Mouse (Mus musculus): ENCODE data around the gene Gm11096. TPM values are rescaled to one million over a fixed set of nuclear protein-coding genes. Genes with fewer than 3 reads are reported as not detected.
A peak's percentile ranks its signal among the peaks of the same experiment; 100 is the strongest.

The Gm11096 gene
- polyA plus RNA-seq (2015; fragmentation: Nextera tagmentation; extraction: Ambion mirVana): not detected in 2 replicates

DNA sequence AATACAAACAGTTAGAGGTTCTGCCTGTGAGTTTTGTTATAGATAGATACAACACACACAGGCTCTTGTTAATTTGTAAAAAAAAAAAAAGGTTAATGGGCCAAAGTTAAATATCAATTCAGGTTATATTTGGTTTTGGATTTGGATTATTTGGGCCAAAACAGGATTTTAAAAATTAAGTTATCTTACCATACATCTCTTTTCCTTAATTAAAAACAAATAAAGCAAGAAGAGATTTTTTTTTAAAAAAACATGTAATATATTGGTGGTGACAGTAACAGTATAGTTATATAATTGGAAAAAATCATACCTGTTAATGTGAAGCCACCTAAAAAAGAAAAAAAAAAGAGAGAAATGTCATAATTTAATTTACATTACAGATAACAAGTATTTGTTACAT is at the start of gene Gm11096:
Gene Gm11096, plus strand, starts transcription at position 301 of the 400 bp plus-strand sequence.
- TF ChIP-seq CTCF (IDR thresholded peaks at IDR 0.05; ENCODE audit: low read depth) (no peak), EP300 (optimal IDR thresholded peaks at IDR 0.05) (no peak)
- DNase-seq (ENCODE audit: low spot score) (no peak), ATAC-seq (ENCODE audit: low FRiP score, low TSS enrichment) (no peak)
- Histone ChIP-seq H3K9ac (ENCODE audit: low read length) (no peak within 1 kb of the TSS), H3K9me3 (ENCODE audit: control insufficient read depth, low read length) (no peaks in the 10 kb centered on the region), H3K4me2 (replicated peaks; ENCODE audit: low read depth) (no peak within 1 kb of the TSS), H3K4me1 (replicated peaks; ENCODE audit: control insufficient read depth, insufficient read depth) (no peaks in the 10 kb centered on the region), H3K27ac (replicated peaks) (no peak within 1 kb of the TSS), H3K27me3 (ENCODE audit: control insufficient read depth, insufficient read depth, low read length) (no peaks in the 10 kb centered on the region), H3K4me3 (ENCODE audit: low read depth, low read length) (no peak within 1 kb of the TSS), H3K36me3 (ENCODE audit: control insufficient read depth, insufficient read depth, low read length) (no peaks in the 10 kb centered on the region)

DNA sequence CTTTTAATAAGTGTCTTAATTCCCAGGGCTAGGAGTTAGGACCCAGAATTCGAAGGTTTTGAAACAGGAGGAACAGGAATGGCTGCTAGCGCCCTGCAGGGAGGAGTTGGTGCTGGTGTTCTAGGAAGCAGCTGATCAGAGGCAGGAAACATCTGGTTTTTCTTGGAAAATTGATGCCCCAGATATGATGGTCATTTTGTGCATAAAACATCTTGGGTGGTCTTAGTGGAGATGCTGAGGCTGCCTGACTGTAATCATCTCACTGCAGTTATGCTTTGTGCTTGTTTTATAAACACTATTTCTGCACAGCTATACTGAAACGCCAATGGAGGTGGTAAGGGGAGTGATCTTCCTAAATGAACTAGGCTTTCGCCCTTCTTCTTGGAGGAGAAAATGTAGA is 48.5 kb upstream of the Gm11096 start:
- H3K36me3 ChIP-seq (ENCODE audit: control insufficient read depth, insufficient read depth, low read length): no peaks in the 10 kb centered on the region
- H3K27me3 ChIP-seq (ENCODE audit: control insufficient read depth, insufficient read depth, low read length): no peaks in the 10 kb centered on the region
- no peak overlapping the region for H3K9ac ChIP-seq (ENCODE audit: low read length)
- no peaks in the 10 kb centered on the region; the same call in 1 of the 2 replicates for H3K4me1 ChIP-seq (replicated peaks; ENCODE audit: control insufficient read depth, insufficient read depth)
- no peaks in the 10 kb centered on the region for H3K9me3 ChIP-seq (ENCODE audit: control insufficient read depth, low read length)
- TF ChIP-seq EP300 (optimal IDR thresholded peaks at IDR 0.05) (no peak), CTCF (IDR thresholded peaks at IDR 0.05; ENCODE audit: low read depth) (no peak)
- H3K4me3 ChIP-seq (ENCODE audit: low read depth, low read length): no peak overlapping the region
- DNase-seq (ENCODE audit: low spot score): no peak
- no peak for ATAC-seq (ENCODE audit: low FRiP score, low TSS enrichment)
- WGBS: 49% methylated on average over 4 of the region's 4 CpGs
- no peak overlapping the region for H3K4me2 ChIP-seq (replicated peaks; ENCODE audit: low read depth)
- H3K27ac ChIP-seq (replicated peaks): no peak overlapping the region

DNA sequence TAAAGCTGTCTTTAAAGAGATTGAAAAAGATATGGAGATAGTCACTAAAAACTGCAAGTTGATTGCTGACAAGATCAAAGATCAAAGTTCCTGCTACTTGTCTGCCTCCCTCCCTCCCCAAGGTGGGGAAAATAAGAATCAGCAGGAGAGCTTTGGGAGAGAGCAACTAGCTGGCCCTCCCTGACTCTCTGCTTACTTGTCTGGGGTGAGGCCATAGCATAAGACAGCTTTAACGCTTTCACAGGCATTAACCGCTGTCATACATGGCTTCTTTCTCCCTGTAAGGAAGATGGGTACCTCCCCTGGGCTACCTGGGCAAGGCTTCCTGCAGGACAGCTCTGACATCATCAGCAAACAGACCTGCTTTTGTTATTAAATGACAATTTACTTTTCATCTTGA is 47.4 kb upstream of the Gm11096 start:
- no peaks in the 10 kb centered on the region for H3K36me3 ChIP-seq (ENCODE audit: control insufficient read depth, insufficient read depth, low read length)
- ATAC-seq (ENCODE audit: low FRiP score, low TSS enrichment): no peak
- H3K9me3 ChIP-seq (ENCODE audit: control insufficient read depth, low read length): no peaks in the 10 kb centered on the region
- no peaks in the 10 kb centered on the region for H3K27me3 ChIP-seq (ENCODE audit: control insufficient read depth, insufficient read depth, low read length)
- DNase-seq (ENCODE audit: low spot score): no peak
- 58% methylated on average over 2 of the region's 2 CpGs for WGBS
- no peak overlapping the region for H3K4me2 ChIP-seq (replicated peaks; ENCODE audit: low read depth)
- no peak overlapping the region for H3K27ac ChIP-seq (replicated peaks)
- H3K4me3 ChIP-seq (ENCODE audit: low read depth, low read length): no peak overlapping the region
- no peak overlapping the region for H3K9ac ChIP-seq (ENCODE audit: low read length)
- no peak for TF ChIP-seq EP300 (optimal IDR thresholded peaks at IDR 0.05)
- TF ChIP-seq CTCF (IDR thresholded peaks at IDR 0.05; ENCODE audit: low read depth): no peak
- H3K4me1 ChIP-seq (replicated peaks; ENCODE audit: control insufficient read depth, insufficient read depth): no peaks in the 10 kb centered on the region; the same call in 1 of the 2 replicates

DNA sequence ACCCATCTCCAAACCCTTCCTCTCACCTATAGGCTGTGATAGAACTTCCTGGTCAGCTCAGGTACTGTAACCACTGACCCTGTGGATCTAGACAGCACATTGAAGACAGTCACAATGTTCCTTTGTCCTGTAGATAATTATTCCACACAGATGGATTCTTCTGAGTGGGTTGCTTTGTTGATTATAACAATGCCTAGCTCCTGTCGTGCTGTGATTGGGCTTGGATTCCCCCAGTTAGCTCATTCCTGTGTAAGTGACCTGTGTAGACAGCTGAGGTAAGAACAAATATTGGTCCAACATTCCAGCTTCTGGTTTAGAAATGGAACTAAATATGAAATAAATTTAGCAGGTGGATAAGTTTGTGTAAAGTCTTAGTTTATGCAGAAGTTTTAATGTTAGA is 44.1 kb upstream of the Gm11096 start:
- no peaks in the 10 kb centered on the region for H3K36me3 ChIP-seq (ENCODE audit: control insufficient read depth, insufficient read depth, low read length)
- H3K4me1 ChIP-seq (replicated peaks; ENCODE audit: control insufficient read depth, insufficient read depth): no peaks in the 10 kb centered on the region; the same call in 1 of the 2 replicates
- TF ChIP-seq EP300 (optimal IDR thresholded peaks at IDR 0.05) (no peak), CTCF (IDR thresholded peaks at IDR 0.05; ENCODE audit: low read depth) (no peak)
- ATAC-seq (ENCODE audit: low FRiP score, low TSS enrichment) (no peak), DNase-seq (ENCODE audit: low spot score) (no peak)
- no peak overlapping the region for H3K4me3 ChIP-seq (ENCODE audit: low read depth, low read length)
- no peak overlapping the region for H3K4me2 ChIP-seq (replicated peaks; ENCODE audit: low read depth)
- H3K9me3 ChIP-seq (ENCODE audit: control insufficient read depth, low read length): no peaks in the 10 kb centered on the region
- H3K9ac ChIP-seq (ENCODE audit: low read length): no peak overlapping the region
- no peak overlapping the region for H3K27ac ChIP-seq (replicated peaks)
- 43% methylated on average over 1 of the region's 1 CpGs for WGBS
- H3K27me3 ChIP-seq (ENCODE audit: control insufficient read depth, insufficient read depth, low read length): no peaks in the 10 kb centered on the region

DNA sequence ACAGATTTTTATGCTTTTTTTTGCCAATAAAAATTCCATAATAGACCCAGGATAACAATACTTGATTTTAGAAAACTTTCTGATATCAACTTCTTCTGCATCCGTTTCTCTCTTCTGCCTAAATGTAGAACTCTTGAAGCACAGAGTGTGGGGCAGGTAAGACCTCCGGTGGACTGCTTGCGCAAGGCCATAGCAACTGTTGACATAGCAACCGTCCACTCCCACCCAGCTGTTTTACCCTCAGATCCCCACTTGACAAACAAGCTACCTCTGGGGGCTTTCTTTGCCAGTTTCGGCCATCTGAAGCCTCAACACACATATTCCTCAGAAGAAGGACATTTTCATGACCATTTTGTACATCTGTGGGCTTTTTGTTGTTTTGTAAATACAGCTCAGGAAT is 41.2 kb upstream of the Gm11096 start:
- Histone ChIP-seq H3K4me1 (replicated peaks; ENCODE audit: control insufficient read depth, insufficient read depth) (no peaks in the 10 kb centered on the region), H3K27me3 (ENCODE audit: control insufficient read depth, insufficient read depth, low read length) (no peaks in the 10 kb centered on the region), H3K9ac (ENCODE audit: low read length) (no peak overlapping the region), H3K36me3 (ENCODE audit: control insufficient read depth, insufficient read depth, low read length) (no peaks in the 10 kb centered on the region), H3K4me2 (replicated peaks; ENCODE audit: low read depth) (no peak overlapping the region), H3K9me3 (ENCODE audit: control insufficient read depth, low read length) (no peaks in the 10 kb centered on the region), H3K4me3 (ENCODE audit: low read depth, low read length) (no peak overlapping the region), H3K27ac (replicated peaks) (no peak overlapping the region)
- ATAC-seq (ENCODE audit: low FRiP score, low TSS enrichment): no peak
- DNase-seq (ENCODE audit: low spot score): no peak
- TF ChIP-seq CTCF (IDR thresholded peaks at IDR 0.05; ENCODE audit: low read depth): no peak
- TF ChIP-seq EP300 (optimal IDR thresholded peaks at IDR 0.05): no peak
- WGBS: 54% methylated on average over 5 of the region's 5 CpGs

DNA sequence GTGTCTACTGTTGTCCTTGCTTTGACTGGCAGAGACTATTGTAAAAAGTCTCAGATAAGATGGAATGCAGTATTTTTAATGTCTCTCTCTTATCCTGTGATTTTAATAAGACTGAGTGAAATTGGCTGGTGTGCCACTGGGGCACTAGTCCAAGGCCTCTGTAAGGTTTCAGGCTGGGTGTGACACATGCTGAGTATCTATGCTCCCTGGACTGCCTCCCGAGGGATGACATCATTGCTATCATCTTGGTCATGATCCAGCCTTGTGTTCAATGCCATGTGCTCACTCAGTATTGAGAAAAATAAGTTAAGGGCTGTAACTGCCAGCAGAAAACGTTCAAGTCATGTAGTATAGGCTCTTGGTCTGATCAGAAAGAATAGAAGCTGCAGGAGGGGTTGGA is 38.9 kb upstream of the Gm11096 start:
- no peaks in the 10 kb centered on the region for H3K27me3 ChIP-seq (ENCODE audit: control insufficient read depth, insufficient read depth, low read length)
- H3K4me2 ChIP-seq (replicated peaks; ENCODE audit: low read depth): no peak overlapping the region
- DNase-seq (ENCODE audit: low spot score) (no peak), ATAC-seq (ENCODE audit: low FRiP score, low TSS enrichment) (peak; percentile 63; the same call in 1 of the 2 replicates)
- H3K4me1 ChIP-seq (replicated peaks; ENCODE audit: control insufficient read depth, insufficient read depth): no peaks in the 10 kb centered on the region
- WGBS: 39% methylated on average over 2 of the region's 2 CpGs
- H3K9me3 ChIP-seq (ENCODE audit: control insufficient read depth, low read length): no peaks in the 10 kb centered on the region
- 0 out of 2 replicates have a peak, but pooled peaks cover 3% of the 10 kb centered on the region for H3K36me3 ChIP-seq (ENCODE audit: control insufficient read depth, insufficient read depth, low read length)
- no peak overlapping the region for H3K9ac ChIP-seq (ENCODE audit: low read length)
- H3K27ac ChIP-seq (replicated peaks): 0 out of 2 replicates have a peak overlapping the region, but pooled peaks have one; percentile 45
- no peak overlapping the region for H3K4me3 ChIP-seq (ENCODE audit: low read depth, low read length)
- TF ChIP-seq CTCF (IDR thresholded peaks at IDR 0.05; ENCODE audit: low read depth) (no peak), EP300 (optimal IDR thresholded peaks at IDR 0.05) (no peak)

All from stomach, postnatal 0 days (tissue).